Mouse (Mus musculus) layer of hippocampus, adult 18-20 months (tissue): ENCODE results near the gene Psmb3. TPM values are rescaled to one million over a fixed set of nuclear protein-coding genes. Genes with fewer than 3 reads are reported as not detected.
"Not testable (repeated sequence)": the region's sequence is repeated elsewhere in the genome, so short reads cannot be mapped to it uniquely, and the experiment has no call there.

ENCODE experiments used
- DNase-seq, 2 experiments: peaks; one replicate each; pipeline ENCODE4 v3.0.0; 2022; ENCODE audit warnings: low spot score in 2 of 2
- total RNA-seq, 2 experiments: library from RNA; stranded (reverse); gene quantifications; 2 replicates each; pipeline ENCODE4 v1.2.3; 2021

The Psmb3 gene
- total RNA-seq, 2 experiments from 2014 or later, result 124 to 128 TPM

DNA sequence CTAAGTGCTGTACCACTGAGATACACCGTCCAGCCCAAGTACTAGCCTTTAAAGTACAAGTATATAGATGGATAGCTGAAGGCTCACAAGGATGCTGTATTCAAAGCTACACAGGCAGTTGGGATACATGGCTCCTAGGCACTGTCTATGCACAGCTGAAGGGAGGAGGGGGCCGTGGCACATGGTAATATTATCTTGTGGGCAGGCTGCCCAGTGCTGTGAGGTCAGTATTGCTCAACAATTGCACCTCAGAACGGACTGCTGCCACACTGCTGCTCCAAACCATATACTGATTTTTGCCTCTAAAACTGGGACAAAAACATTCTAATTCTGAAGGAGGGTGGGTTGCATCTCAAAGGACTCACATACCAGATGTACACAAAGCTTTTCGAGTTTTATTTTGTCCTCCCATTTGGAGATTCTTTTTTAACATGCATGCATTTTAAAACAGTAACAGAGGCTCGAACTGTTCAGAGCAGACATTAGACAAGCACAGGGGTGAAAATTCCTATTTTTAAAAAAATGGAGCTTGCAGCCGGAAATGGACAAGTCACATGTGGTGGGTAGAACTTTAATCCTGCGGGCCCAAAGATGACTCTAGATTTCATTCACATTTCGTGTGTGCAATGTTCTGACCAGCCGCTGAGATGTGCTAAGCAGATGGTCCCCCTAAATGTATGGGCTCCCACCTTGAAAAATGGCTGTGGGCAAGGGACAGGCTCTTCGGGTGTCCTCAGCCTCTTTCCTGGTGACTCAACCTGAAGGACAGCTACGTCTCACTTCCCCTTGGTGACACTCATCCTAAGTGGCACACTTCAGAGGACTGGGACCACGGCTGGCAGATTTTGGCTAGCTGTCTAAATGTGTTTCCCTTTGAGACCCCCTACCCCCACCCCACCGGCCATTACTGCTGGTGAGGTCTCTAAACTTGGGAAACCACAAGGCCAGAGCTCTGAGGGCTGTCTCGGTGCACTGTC, 11.9 kb downstream of the Psmb3 start:
- no peak for DNase-seq

DNA sequence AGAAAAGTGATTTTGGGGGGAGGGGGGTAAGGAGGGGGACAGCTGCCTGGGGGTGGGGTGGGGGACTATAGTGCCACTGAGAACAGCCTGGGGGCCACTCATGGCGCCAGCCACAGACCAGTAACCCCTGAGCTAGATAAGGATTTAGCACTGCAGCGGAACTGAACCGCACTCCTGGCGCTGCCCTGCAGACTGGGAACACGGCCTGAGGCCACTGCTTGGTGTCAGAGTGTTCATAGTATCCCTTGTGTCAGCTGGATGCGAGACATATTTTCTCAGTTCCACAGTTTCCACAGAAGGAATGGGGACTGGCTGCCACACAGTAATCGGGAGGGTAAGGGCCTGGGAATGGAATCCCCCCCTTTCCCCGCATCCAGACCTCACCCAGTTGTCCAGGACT, 12.8 kb downstream of the Psmb3 start:
- no peak for DNase-seq

DNA sequence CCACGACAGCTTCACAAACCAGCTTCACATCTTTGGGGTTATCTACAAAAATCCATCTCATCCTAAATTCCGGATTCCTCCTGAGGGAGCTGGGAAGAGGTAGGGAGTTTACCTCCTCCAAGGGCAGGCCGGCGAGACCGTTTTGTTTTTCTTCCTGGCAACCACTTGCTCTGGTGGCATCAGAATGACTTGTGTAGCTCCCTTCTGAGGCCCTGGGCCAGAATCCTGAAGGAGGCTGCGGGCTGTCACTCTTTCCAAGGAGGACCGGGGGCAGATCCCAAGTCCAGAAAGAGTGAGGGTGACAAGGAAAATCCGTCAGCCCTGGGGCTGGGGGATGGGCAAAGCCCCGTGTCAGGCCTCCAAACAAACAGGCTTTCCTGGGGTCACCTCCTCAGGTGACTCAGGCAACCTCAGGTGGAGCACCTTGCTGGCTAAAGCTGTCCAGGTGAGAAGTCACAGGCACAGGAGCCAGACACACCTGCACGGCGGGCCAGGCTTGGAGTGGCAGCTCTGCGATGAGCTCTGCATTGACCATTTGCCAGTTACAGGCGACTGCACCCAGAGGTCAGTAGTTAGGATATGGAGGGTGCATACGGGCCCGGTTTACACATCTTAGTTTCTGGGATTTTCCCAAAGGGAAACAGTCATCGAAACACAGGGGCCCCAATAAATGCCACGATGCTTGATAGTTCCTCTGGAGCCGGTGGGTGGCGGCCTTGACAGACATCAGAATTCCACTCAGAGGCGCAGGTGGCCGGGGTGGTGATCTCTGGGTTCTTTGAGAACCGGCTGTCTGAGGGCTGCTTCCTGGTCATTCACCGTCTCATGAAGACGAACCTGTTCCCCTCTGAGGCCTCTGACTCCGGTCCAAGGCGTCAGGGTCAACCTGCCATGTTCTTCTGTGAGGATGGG, 14.4 kb downstream of the Psmb3 start:
- no peak for DNase-seq

DNA sequence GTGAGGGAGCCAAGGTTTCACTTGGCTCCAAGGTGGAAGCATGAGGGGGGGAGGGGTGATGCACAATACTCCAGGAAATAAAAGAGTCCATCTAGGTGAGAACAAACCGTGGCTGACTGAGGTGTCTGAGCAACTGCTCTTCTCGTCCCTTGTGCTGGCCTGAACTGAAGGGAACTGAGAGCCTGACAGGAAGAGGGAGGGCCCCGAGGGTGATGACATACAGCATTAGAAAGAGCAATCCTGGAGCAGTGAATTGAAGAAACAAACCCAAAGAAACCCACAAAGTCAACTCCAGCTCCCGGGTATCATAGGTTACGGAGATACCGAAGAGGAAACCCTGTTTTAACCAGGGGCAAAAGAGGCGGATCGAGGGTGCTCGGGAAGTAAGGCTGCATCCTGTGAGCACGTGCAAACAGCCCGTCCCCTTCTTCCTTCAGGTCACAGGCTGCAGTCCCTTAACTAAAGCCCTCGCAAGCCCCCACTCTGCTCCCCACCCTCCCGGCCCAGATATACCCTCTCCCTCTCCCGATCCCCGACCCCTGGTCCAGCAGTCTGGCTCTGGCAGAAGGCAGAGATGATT, 15.2 kb downstream of the Psmb3 start:
- DNase-seq, result no peak

DNA sequence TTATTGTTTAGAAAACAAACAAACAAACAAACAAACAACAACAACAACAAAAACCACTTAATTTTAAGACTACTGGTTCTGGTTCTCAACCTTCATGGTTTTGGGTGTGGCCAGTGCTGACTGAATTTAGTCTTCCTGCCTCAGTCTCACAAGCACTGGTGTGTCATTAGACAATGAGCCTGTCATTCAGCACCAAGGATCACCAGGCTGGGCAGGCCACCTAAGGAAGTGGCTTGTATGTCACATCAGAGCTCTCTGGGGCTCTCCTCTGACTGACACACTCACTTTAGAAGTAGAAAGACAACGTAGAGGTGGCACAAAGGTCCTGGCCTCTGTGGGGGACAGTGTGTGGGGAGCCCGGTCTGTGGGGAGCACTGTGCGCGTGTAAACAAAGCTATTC, 15.8 kb downstream of the Psmb3 start:
- no peak for DNase-seq

DNA sequence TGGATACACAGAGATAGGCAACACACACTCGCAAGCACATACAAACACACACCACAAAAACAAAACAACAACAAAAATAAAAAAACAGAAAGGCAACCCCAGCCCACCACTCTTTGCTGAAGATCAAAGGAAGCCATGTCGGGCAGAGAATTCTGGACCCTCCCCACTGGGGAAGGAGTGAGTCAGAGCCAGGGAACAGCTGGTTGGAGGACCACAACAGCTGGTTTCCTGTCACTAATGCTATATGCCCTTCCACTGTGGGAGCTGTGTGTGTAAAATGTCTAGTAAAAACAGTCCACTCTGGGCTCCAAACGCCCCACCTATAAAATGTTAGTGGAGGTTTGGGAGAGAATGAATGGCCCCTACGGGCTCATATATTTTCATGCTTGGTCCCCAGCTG, 18.1 kb downstream of the Psmb3 start:
- no peak for DNase-seq

DNA sequence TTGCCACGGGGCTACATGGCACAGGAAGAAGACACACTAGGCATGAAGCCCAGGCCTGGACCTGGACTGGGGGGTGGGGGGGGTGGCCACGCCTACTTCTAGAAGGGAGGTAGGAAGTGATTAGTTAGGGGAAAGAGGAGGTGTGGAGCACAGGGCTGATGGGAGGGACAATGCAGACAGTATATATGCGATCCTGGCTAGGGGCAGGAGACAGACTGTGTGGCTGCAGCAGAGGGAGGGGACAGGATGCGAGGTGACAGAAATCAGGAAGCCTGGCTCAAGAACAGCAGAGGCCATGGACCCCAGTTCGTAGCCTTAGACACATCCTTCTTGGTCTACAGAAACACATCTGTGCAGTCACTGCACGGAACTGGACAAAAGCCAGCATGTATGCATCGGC, 20.5 kb downstream of the Psmb3 start:
- no peak for DNase-seq

DNA sequence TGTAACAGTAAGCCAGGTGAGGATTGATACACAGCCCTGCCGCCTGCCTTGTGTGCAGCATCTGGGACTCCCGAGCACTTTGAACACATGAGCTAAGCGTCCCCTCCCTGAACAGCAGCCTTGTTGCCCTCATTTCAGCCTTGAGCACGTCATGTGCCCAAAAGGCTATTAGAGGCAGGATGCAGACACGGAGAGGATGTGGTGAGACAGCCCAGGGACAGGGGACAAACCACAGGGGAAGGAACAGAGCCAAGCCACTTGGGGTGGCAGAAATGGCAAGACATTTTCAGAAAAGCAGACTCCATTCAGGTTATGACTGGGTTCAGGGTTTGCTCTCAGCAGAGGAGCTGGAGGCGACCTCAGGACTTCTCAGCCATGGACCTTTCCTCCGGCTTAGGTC, 25.1 kb downstream of the Psmb3 start:
- no peak for DNase-seq

DNA sequence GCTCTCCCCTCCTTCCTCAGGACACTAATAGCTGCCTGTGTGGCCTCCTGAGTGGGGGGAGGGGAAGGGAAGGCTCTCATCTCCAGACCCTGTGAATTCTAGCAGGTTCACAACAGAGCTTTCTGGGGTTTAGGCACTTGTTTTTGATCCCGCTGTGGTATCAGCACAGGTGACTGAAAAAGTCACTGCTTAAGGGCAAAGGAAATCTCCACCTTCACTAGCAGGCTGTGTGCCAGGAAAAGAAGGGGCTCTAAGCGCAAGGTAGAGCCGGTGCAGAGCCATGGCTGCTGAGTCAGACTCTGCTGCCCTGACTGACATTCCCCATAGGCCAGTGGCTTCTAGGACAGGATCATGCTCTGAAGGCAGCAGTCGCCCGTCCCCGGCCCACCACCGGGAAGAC, 25.5 kb downstream of the Psmb3 start:
- no peak for DNase-seq

DNA sequence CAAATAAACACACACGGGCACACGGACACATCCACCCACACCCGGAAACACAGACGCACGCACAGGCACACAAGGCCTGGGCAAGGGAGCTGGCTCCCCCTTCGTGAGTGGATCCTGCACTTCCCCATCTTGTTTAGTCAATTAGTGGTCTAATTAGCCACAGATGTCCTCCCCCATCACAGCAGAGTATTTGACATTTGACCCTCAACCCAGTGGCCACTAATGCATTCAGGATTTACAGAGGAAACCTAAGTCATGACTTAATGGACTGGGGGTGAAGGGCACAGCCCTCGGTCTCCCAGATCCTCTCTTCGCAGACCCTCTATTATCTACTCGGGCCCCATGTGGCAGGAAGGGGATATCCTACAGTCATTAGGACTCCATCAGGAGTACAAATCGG, 30.5 kb downstream of the Psmb3 start:
- no peak for DNase-seq

DNA sequence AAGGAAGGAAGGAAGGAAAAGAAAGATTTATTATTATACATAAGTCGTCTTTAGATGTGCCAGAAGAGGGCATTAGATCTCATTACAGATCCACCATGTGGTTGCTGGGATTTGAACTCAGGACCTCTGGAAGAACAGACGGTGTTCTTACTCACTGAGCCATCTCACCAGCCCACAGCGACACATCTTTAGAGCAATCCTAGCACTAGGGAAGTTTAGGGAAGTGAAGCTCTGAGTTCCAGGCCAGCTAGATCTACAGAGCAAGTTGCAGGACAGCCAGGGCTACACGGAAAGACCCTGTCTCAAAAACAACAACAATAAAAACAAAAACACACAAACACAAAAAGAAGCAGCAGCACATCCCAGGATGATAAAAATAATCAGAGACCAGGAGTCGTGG, 31.6 kb downstream of the Psmb3 start:
- not testable (repeated sequence) for DNase-seq

DNA sequence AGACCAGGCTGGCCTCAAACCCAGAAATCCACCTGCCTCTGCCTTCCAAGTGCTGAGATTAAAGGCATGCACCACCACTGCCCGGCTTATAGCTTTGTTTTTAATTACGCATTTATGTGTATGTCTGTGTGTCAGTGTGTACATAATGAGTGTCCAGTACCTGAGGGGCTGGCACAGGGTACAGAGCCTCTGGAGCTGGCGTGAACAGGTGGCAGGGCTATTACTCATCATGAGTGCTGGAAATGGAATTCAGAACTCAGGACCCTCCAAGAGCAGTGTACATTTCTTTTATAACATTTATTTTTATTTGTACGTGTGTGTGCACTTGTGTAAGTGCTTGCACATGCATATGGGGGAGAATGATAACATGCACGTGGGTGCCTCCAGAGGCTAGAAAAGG, 33.4 kb downstream of the Psmb3 start:
- no peak for DNase-seq

DNA sequence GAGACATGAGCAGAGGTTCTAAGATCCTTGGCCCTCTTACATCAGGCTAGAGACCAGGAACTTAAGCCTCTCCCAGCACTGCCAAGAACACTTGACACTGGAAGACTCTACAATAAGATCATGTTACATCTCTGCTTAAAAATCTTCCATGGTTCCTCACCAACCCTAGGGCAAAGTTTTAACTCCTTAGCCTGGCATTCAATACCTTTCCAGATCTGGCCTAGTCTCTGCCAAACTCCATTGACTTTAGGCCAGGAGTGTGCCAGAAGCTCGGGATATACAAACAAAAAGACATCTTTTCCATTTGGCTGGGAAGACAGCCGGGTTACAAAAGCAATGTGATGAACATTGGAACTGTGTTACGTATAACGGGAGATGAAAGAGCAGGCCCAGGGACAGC, 34.4 kb downstream of the Psmb3 start:
- DNase-seq, result no peak

DNA sequence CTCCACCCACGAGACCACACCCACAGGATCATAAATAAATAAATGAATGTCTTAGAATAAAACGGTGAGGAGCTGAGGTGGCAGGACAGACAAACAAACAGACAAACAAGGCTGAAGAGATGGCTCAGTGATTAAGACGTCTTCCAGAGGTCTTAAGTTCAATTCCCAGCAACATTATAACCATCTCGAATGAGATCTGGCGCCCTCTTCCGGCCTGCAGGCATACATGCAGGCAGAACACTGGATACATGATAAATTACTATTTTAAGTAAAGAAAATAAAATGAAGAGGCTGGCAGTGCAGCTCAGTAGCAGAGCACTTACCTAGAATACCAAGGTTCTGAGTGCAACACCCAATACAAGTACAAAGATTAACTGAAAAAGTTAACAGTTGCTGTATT, 35.5 kb downstream of the Psmb3 start:
- no peak for DNase-seq

DNA sequence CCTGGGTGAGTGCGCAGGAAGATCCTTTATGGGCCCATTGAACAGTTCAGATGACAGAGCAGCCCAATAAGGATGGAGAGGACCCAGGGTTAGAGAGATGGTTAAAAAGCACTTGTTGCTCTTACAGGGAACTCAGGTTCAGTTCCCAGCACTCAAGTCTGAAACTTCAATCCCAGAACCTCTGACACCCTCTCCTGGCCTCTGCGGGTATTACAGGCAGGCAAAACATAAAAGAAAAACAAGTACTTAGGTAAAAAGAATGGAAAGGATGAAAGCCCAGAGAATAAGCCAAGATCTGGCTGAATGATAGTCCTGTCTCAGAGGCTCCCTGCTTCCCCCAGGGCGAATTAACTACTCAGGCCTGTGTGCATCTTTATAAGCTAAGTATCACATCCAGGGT, 36.0 kb downstream of the Psmb3 start:
- no peak for DNase-seq

DNA sequence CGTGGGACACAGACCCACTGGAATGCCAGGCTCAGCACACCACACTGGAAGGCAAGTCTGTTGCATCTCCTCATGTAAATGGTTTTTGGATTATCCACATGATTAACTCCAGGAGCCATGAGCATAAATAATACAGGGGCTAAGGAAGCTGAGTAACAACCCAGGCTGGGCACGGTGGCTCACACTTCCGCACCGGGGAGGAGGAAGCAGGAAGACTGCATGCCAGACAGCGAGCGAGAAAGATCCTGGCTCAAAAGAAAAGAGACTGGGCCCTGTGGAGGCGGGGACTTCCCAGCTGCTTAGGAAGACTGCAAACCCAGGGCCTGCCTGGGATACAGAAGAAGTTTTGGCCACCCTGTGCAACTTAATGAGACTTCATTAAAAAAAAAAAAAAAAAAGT, 37.0 kb downstream of the Psmb3 start:
- DNase-seq, result peak in 1 of 2 experiments; percentile 42

DNA sequence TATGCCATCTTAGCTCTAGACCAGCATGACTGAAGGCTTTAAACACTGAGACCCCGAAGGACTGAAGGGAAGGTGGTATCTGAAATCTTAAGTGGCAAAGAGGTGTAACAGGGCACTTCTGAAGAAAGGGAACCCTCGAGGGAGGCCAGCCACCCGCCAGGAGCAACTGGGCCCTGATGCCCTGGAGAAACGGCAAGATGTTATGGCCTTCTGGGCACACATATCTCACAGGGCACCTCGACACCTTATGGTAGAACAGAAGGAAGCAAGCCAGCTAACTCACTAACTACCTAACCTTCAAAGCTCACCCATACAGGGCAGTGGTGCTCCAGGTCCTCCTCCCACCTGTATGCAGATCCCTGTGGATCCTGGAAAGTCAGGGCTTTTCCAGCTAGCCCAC, 39.0 kb downstream of the Psmb3 start:
- DNase-seq, result no peak

DNA sequence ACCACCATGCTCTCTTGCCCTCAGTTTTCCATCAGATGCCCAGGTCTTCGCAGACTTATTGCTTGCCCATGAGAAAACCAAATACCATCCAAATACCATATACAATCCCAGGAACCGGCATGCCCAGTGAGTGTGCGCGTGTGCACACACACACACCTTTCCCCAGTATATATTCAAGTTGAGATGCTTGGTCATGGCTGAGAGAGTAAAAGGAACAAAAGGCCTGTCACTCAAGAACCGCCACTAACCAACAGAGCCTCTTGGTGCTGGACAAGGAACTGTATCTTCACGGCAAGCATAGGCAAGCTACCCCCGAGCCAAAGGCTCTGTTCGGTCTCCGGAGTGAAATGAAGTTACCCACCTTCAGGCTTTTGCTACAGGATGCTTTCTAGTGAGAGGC, 39.4 kb downstream of the Psmb3 start:
- no peak for DNase-seq

DNA sequence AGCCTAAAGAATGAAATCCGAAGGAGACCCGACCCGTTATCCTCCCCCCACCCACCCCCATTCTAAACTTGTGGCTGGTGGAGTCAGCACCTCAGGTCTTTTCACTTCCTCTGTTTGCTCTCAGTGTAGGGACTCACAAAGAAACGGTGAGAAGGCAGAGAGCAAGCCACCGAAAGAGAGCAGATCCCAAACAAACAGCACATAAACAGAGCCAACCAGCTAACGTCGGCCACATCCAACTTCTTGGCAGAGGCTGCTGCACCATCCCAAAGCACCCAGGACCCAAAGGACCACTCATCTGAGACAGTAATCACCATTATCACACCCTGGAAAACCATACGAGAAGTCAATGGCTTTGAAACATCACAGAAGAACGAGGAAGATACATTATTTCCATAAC, 40.2 kb downstream of the Psmb3 start:
- no peak for DNase-seq

DNA sequence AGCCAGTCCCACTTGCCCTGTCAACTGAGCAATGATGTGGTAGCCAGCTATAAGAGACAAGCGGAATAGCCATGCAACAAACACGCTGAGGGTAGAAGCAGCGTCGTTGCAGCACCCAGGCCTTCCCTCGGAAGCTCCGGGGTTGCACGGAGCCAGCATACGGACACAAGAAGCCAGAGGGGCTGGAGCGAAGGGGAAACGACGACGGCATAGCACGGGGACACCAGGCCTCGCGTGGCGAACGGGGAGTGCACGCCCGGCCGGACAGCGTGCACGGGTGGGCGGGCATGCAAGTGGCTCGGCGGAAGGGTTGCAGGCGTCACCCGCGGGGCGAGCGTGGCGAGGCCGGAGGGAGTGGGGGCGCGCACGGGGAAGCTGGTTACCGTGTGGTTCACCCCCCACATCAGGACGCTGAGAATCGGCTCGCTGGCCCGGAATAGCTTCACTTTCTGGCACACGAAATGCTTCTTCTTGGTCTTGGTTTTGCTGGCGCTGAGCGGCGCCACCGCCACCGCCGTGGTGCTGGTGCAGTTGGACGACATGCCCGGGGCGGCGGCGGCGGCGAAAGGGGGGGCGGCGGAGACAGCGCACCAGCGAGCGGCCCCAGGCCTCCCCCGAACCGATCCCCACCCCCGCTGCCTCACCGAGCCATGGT, 41.0 kb downstream of the Psmb3 start, which contains the start of gene Pip4k2b:
TSS of gene Pip4k2b (minus strand) at position 642 of the 655 bp plus-strand sequence.
- DNase-seq, result peak in 1 of 2 experiments; percentile 29

DNA sequence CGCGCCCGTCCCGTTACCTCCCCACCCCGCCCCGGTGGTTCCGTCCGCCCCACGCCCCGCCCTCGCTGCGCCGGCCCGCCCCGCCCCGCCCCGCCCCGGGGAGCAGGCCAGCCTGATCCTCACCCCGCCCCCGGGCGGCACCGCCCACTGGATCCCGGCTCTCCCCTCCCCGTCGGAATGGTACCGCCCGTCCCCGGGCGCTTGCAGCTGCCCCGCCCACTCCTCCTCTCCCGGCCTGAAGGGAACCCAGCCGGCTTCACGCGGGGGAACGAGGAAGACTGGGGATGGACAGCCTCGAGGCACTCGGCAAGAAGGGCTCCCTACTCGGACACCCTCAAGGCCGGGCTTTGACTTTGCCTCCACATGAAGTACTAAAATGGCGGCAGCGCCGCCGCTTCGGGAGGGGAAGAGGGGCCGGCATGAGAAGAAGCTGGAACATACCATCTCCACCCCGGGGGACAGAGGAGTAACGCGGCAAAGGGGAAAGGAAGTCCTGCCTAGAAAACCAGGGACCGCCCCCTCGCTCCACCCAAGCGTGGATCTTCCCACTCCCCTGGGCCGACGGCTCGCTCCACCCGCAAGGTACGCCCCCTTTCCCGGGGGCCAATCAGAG, 41.6 kb downstream of the Psmb3 start:
- DNase-seq, result peak; percentile 98 to 99
